Mouse (Mus musculus): ENCODE data around the gene Kcnq4. TPM values are rescaled to one million over a fixed set of nuclear protein-coding genes. Genes with fewer than 3 reads are reported as not detected.

Kcnq4 gene
- polyA plus RNA-seq, 1 experiment from 2014 or later = 2.0 TPM

- no peak for ATAC-seq
- no peak overlapping the region for H3K4me3 ChIP-seq (ENCODE audit: low read length)
- H3K9me3 ChIP-seq (ENCODE audit: control insufficient read depth, low read length) = no peaks in the 10 kb centered on the region
- 49% methylated on average over 6 of the region's 6 CpGs for WGBS
- no peak overlapping the region for H3K27ac ChIP-seq (ENCODE audit: low read length)
- no peak overlapping the region for H3K4me2 ChIP-seq (ENCODE audit: low read depth, low read length)
- no peaks in the 10 kb centered on the region for H3K36me3 ChIP-seq (ENCODE audit: control insufficient read depth, insufficient read depth, low read length)
- H3K4me1 ChIP-seq (ENCODE audit: control insufficient read depth, insufficient read depth, low read length) = peaks cover 13% of the 10 kb centered on the region
- no peak overlapping the region for H3K9ac ChIP-seq (ENCODE audit: low read depth, low read length)
- H3K27me3 ChIP-seq (replicated peaks; ENCODE audit: control insufficient read depth, insufficient read depth, low read length) = peaks cover 2% of the 10 kb centered on the region; the same call in 1 of the 2 replicates
Measured at GRCm38 (mm10) chr4:120729441-120729840, 19.0 kb downstream of the Kcnq4 start.

- no peak overlapping the region for H3K4me2 ChIP-seq (ENCODE audit: low read depth, low read length)
- no peak overlapping the region for H3K9ac ChIP-seq (ENCODE audit: low read depth, low read length)
- H3K27me3 ChIP-seq (replicated peaks; ENCODE audit: control insufficient read depth, insufficient read depth, low read length) = peaks cover 2% of the 10 kb centered on the region; the same call in 1 of the 2 replicates
- peaks cover 13% of the 10 kb centered on the region for H3K4me1 ChIP-seq (ENCODE audit: control insufficient read depth, insufficient read depth, low read length)
- H3K27ac ChIP-seq (ENCODE audit: low read length) = no peak overlapping the region
- WGBS = 81% methylated on average over 11 of the region's 11 CpGs
- H3K4me3 ChIP-seq (ENCODE audit: low read length) = no peak overlapping the region
- no peaks in the 10 kb centered on the region for H3K36me3 ChIP-seq (ENCODE audit: control insufficient read depth, insufficient read depth, low read length)
- H3K9me3 ChIP-seq (ENCODE audit: control insufficient read depth, low read length) = no peaks in the 10 kb centered on the region
- no peak for ATAC-seq
Measured at GRCm38 (mm10) chr4:120727842-120728241, 20.6 kb downstream of the Kcnq4 start.

GRCm38 (mm10) chr4:120726174-120726573 is 22.2 kb downstream of the Kcnq4 start:
- WGBS = 55% methylated on average over 4 of the region's 4 CpGs
- no peaks in the 10 kb centered on the region; the same call in 1 of the 2 replicates for H3K27me3 ChIP-seq (replicated peaks; ENCODE audit: control insufficient read depth, insufficient read depth, low read length)
- H3K4me2 ChIP-seq (ENCODE audit: low read depth, low read length) = no peak overlapping the region
- no peak overlapping the region for H3K9ac ChIP-seq (ENCODE audit: low read depth, low read length)
- 0 out of 2 replicates have a peak, but pooled peaks have one; percentile 10 for ATAC-seq
- peaks cover 8% of the 10 kb centered on the region for H3K4me1 ChIP-seq (ENCODE audit: control insufficient read depth, insufficient read depth, low read length)
- no peaks in the 10 kb centered on the region for H3K9me3 ChIP-seq (ENCODE audit: control insufficient read depth, low read length)
- no peaks in the 10 kb centered on the region for H3K36me3 ChIP-seq (ENCODE audit: control insufficient read depth, insufficient read depth, low read length)
- no peak overlapping the region for H3K4me3 ChIP-seq (ENCODE audit: low read length)
- H3K27ac ChIP-seq (ENCODE audit: low read length) = no peak overlapping the region

GRCm38 (mm10) chr4:120725516-120726090 is 22.8 kb downstream of the Kcnq4 start:
- ATAC-seq = no peak
- Histone ChIP-seq H3K27ac (ENCODE audit: low read length) (peak overlapping the region; percentile 8; the same call in 1 of the 2 replicates), H3K27me3 (replicated peaks; ENCODE audit: control insufficient read depth, insufficient read depth, low read length) (no peaks in the 10 kb centered on the region; the same call in 1 of the 2 replicates), H3K36me3 (ENCODE audit: control insufficient read depth, insufficient read depth, low read length) (no peaks in the 10 kb centered on the region), H3K4me2 (ENCODE audit: low read depth, low read length) (no peak overlapping the region), H3K9ac (ENCODE audit: low read depth, low read length) (no peak overlapping the region), H3K4me1 (ENCODE audit: control insufficient read depth, insufficient read depth, low read length) (peaks cover 5% of the 10 kb centered on the region), H3K4me3 (ENCODE audit: low read length) (no peak overlapping the region), H3K9me3 (ENCODE audit: control insufficient read depth, low read length) (no peaks in the 10 kb centered on the region)
- WGBS = 43% methylated on average over 5 of the region's 5 CpGs

GRCm38 (mm10) chr4:120721574-120721973 is 26.8 kb downstream of the Kcnq4 start:
- ATAC-seq = no peak
- H3K27ac ChIP-seq (ENCODE audit: low read length) = no peak overlapping the region
- H3K4me1 ChIP-seq (ENCODE audit: control insufficient read depth, insufficient read depth, low read length) = peaks cover 12% of the 10 kb centered on the region
- WGBS = 59% methylated on average over 2 of the region's 2 CpGs
- H3K9me3 ChIP-seq (ENCODE audit: control insufficient read depth, low read length) = no peaks in the 10 kb centered on the region
- peaks cover 3% of the 10 kb centered on the region for H3K27me3 ChIP-seq (replicated peaks; ENCODE audit: control insufficient read depth, insufficient read depth, low read length)
- no peak overlapping the region for H3K9ac ChIP-seq (ENCODE audit: low read depth, low read length)
- H3K36me3 ChIP-seq (ENCODE audit: control insufficient read depth, insufficient read depth, low read length) = no peaks in the 10 kb centered on the region
- H3K4me2 ChIP-seq (ENCODE audit: low read depth, low read length) = no peak overlapping the region
- no peak overlapping the region for H3K4me3 ChIP-seq (ENCODE audit: low read length)

GRCm38 (mm10) chr4:120719152-120719551 is 29.3 kb downstream of the Kcnq4 start:
- Histone ChIP-seq H3K4me3 (ENCODE audit: low read length) (no peak overlapping the region), H3K27ac (ENCODE audit: low read length) (no peak overlapping the region), H3K9ac (ENCODE audit: low read depth, low read length) (no peak overlapping the region), H3K4me1 (ENCODE audit: control insufficient read depth, insufficient read depth, low read length) (peaks cover 14% of the 10 kb centered on the region), H3K36me3 (ENCODE audit: control insufficient read depth, insufficient read depth, low read length) (no peaks in the 10 kb centered on the region), H3K4me2 (ENCODE audit: low read depth, low read length) (no peak overlapping the region), H3K9me3 (ENCODE audit: control insufficient read depth, low read length) (no peaks in the 10 kb centered on the region), H3K27me3 (replicated peaks; ENCODE audit: control insufficient read depth, insufficient read depth, low read length) (peaks cover 3% of the 10 kb centered on the region)
- WGBS = 25% methylated on average over 5 of the region's 5 CpGs
- no peak for ATAC-seq

- Histone ChIP-seq H3K4me1 (ENCODE audit: control insufficient read depth, insufficient read depth, low read length) (peaks cover 14% of the 10 kb centered on the region), H3K4me2 (ENCODE audit: low read depth, low read length) (no peak overlapping the region), H3K9ac (ENCODE audit: low read depth, low read length) (no peak overlapping the region), H3K36me3 (ENCODE audit: control insufficient read depth, insufficient read depth, low read length) (no peaks in the 10 kb centered on the region), H3K9me3 (ENCODE audit: control insufficient read depth, low read length) (no peaks in the 10 kb centered on the region), H3K27me3 (replicated peaks; ENCODE audit: control insufficient read depth, insufficient read depth, low read length) (peaks cover 3% of the 10 kb centered on the region), H3K4me3 (ENCODE audit: low read length) (no peak overlapping the region), H3K27ac (ENCODE audit: low read length) (no peak overlapping the region)
- 58% methylated on average over 8 of the region's 8 CpGs for WGBS
- ATAC-seq = no peak
Measured at GRCm38 (mm10) chr4:120717591-120717990, 30.8 kb downstream of the Kcnq4 start.

GRCm38 (mm10) chr4:120716765-120717164 is 31.6 kb downstream of the Kcnq4 start:
- Histone ChIP-seq H3K36me3 (ENCODE audit: control insufficient read depth, insufficient read depth, low read length) (no peaks in the 10 kb centered on the region), H3K9ac (ENCODE audit: low read depth, low read length) (peak overlapping the region; percentile 62), H3K27me3 (replicated peaks; ENCODE audit: control insufficient read depth, insufficient read depth, low read length) (peaks cover 3% of the 10 kb centered on the region), H3K4me3 (ENCODE audit: low read length) (peak overlapping the region; percentile 39), H3K4me2 (ENCODE audit: low read depth, low read length) (peak overlapping the region; percentile 69), H3K9me3 (ENCODE audit: control insufficient read depth, low read length) (no peaks in the 10 kb centered on the region), H3K27ac (ENCODE audit: low read length) (no peak overlapping the region), H3K4me1 (ENCODE audit: control insufficient read depth, insufficient read depth, low read length) (peaks cover 14% of the 10 kb centered on the region)
- ATAC-seq = no peak
- 19% methylated on average over 12 of the region's 12 CpGs for WGBS

GRCm38 (mm10) chr4:120716141-120716571 is 32.3 kb downstream of the Kcnq4 start:
- Histone ChIP-seq H3K4me1 (ENCODE audit: control insufficient read depth, insufficient read depth, low read length) (peaks cover 14% of the 10 kb centered on the region), H3K9me3 (ENCODE audit: control insufficient read depth, low read length) (no peaks in the 10 kb centered on the region), H3K4me2 (ENCODE audit: low read depth, low read length) (peak overlapping the region; percentile 69), H3K27ac (ENCODE audit: low read length) (no peak overlapping the region), H3K36me3 (ENCODE audit: control insufficient read depth, insufficient read depth, low read length) (no peaks in the 10 kb centered on the region), H3K9ac (ENCODE audit: low read depth, low read length) (peak overlapping the region; percentile 62), H3K4me3 (ENCODE audit: low read length) (peak overlapping the region; percentile 39), H3K27me3 (replicated peaks; ENCODE audit: control insufficient read depth, insufficient read depth, low read length) (peaks cover 3% of the 10 kb centered on the region)
- peak; percentile 85 for ATAC-seq
- WGBS = 1% methylated on average over 12 of the region's 12 CpGs

Data from intestine, embryonic 16.5 days (tissue).